Mouse (Mus musculus): ENCODE measurements around the gene Nrcam.

GRCm38 (mm10) chr12:44508635-44509034 lies 179.9 kb downstream of the Nrcam start:
- TF ChIP-seq CTCF (IDR thresholded peaks at IDR 0.05) (no peak), POLR2A (IDR thresholded peaks at IDR 0.05; ENCODE audit: insufficient read depth, low read depth, low read length) (no peak), EP300 (IDR thresholded peaks at IDR 0.05; ENCODE audit: insufficient read depth, low read depth, low read length) (no peak)
